Mouse (Mus musculus) gastrocnemius, postnatal 36 days (tissue): ENCODE results near the gene Fry. TPM values are rescaled to one million over a fixed set of nuclear protein-coding genes. Genes with fewer than 3 reads are reported as not detected.

ENCODE experiments used
- DNase-seq, 2 experiments: peaks; one replicate each; pipeline ENCODE4 v3.0.0; 2022
- intact Hi-C: fragments of 180-260 bp; cut with DNase I; formaldehyde crosslinking; loops from one replicate; pipeline ENCODE4 v1.15.1; 2025
- total RNA-seq, 2 experiments: library from RNA; stranded (reverse); gene quantifications; 2 replicates each; pipeline ENCODE4 v1.2.3; 2021

Fry gene
- total RNA-seq, 2 experiments from 2014 or later, result 78.8 to 85.5 TPM

DNA sequence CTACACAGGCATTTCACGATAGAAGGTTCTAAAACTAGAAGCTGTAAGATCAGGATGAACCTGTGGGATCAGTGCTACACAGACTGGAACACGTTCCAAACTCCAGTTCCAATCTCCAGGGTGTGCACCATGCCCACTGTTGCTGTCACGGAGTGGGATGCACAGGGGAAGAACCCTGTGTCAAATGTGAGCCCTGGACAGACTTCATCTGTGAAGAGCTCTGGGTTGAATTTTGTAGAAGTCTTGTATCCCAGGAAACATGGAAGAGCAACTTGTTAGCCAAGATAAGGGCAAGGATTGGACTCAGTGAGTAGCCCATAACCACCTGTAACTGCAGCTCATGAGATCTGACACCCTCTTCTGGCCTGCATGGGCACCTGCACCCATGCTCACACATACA, 246.2 kb downstream of the Fry start:
- DNase-seq, result no peak
- intact Hi-C loops, result no loop called here

DNA sequence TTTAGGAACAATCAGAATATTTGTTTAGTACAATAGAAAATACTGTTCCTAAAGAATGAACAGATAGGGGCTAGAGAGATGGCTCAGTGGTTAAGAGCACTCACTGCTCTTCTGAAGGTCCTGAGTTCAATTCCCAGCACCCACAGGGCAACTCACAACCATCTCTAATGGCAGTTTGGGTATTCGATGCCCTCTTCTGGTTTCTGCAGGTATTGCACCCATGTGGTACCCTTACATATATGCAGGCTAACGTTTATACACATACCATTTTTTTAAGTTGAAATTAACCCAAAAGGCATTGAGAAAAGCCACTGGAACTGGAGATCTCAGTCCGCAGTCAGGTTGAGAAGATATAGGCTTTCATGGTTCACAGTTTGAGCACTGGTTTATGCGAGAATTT, 248.6 kb downstream of the Fry start:
- no peak for DNase-seq
- intact Hi-C loops, result no loop called here

DNA sequence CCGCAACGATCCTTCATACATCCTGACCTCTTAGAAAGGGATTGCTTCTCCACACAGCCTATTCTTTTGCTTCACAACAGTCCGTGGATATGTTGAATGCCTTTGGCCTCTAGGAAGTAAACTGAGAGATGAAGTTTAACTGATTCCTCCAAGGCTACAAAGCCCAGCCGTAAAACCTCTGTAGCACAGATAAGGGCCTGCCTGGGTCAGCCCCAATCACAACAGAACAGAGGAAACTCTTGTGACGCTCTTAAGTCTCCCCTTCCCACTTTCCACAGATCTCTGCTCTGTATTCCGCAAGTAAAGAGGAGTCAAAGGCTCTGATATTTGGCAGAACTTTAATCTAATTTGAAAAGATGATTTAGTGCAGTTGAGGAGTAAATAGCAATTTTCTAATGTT, 251.8 kb downstream of the Fry start:
- intact Hi-C loops, result loop anchor here (10.0 kb wide), 1 partner anchor 195 kb away; no protein-coding TSS in a partner anchor

DNA sequence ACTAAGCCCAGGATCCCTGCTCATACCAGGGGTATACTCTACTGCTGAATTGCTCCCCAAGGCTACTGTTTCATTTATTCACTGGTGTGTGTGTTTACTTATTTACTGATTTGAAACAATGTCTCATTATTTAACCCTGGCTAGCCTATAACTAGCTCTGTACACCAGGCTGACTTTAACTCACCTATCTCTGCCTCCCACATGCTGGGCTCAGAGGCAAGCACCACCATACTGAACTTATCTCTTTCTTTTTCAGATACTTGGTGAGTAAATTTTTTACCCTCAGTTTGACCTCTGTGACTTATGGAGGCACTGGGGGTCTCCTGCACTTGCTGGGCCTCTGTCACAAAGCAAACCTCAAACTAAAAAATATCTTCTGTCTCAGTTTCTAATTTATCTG, 252.4 kb downstream of the Fry start:
- intact Hi-C loops, result loop anchor here (10.0 kb wide), 1 partner anchor 196 kb away; no protein-coding TSS in a partner anchor
- no peak for DNase-seq

More for the DNA sequence above, 251.8 kb downstream of the Fry start:
- DNase-seq, result no peak

DNA sequence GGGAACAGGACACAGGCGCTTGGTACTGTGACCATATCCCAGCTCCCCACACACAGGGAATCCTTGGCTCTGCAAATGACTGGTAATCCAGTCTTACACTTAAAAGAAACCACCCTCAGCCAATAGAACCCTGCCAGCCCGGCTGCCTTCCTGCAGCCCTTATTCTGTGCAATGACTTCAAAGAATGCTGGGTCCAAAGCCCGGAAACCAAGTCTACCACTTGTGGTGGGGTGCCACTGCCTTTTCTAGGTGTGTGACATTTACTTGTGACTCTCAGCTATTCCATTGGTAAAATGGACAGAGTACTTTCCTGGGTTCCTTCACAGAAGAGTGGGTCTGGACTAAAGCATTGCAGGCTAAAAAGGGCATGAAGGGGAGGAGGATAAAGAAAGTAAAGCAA, 254.5 kb downstream of the Fry start:
- DNase-seq, result no peak
- intact Hi-C loops, result loop anchor here (10.0 kb wide), 1 partner anchor 198 kb away; no protein-coding TSS in a partner anchor

DNA sequence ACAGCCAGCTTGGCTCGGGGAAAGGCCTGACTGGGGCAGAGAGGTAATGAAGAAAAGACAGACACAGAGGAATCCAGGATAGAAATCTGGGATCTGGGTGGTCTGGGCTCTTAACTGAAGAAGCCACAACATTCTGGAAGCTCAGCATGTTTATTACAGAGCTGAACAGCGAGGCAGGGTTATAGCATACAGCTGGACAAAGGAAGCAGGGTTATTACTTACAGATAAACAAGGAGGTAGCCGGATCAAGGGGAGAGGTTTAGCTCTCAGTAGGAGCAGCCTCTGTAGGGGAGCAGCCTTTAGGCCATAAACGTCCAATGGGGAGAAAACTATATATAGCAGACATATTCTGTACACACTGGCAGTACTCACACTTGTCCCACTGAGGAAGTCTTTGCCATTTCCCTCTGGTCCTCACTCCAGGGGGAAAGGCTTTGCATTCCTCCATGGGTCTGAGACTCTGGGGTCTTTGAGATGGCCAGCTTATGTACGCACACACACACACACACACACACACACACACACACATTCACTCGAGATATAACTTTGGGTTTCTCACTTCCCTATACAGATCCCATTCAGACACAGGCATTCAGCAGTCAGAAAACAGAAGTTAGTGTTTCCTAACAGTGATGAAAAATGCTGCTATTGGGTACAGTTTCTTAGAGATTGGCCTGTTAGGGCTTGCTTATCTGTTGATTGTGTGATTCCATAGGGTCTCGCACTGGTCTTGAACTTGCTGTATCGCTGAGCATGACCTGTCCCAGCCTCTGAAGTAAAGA, 256.5 kb downstream of the Fry start:
- intact Hi-C loops, result loop anchor here (10.0 kb wide), 1 partner anchor 200 kb away; no protein-coding TSS in a partner anchor
- no peak for DNase-seq

DNA sequence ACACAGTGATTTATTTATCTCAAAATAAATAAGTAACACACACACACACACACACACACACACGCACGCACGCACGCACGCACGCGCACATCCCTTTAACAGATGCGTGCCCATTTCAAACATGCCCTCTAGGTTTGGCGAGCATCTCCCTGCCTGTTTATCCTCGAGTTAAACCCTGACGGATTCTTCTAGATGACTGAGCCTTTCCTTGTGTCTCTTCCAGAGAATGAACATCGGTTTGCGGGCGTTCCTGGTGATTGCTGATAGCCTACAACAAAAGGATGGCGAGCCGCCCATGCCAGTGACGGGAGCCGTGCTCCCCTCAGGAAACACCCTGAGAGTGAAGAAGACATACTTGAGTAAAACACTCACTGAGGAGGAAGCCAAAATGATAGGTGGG, 260.1 kb downstream of the Fry start:
- intact Hi-C loops, result loop anchor here (10.0 kb wide), 1 partner anchor 204 kb away; no protein-coding TSS in a partner anchor
- no peak for DNase-seq

DNA sequence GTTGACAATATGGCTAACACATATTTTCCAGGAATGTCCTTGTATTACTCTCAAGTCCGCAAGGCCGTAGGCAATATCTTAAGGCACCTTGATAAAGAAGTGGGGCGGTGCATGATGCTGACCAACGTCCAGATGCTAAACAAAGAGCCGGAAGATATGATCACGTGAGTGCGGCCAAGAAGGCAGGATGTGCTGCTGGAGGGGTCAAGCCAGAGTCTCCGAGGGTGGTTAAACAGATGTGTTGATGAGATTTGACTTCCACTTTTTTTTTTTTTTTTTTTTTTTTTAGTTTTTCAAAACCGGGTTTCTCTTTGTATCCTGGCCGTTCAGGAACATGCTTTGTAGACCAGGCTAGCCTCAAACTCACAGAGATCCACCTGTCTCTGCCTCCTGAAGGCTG, 262.3 kb downstream of the Fry start:
- no peak for DNase-seq
- intact Hi-C loops, result no loop called here

DNA sequence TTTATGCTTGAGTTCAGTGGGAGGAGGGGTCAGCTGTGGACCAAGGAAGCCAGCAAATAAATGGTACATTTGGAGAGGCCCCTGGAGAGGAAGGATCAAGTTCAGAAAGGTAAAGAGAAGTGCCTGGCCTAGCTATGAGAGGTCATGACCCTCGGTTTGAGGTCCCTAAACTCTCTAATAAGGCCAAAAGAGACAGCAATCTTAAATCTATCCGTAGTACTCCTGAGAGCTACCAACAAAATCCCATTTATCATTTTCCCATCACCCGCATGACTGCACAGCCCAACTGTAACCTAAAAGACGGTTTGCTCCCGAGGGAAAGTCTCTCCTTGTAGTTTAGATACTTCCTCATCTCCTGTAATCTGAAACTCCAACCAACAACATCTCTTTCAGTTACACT, 264.0 kb downstream of the Fry start:
- DNase-seq, result no peak
- intact Hi-C loops, result no loop called here

DNA sequence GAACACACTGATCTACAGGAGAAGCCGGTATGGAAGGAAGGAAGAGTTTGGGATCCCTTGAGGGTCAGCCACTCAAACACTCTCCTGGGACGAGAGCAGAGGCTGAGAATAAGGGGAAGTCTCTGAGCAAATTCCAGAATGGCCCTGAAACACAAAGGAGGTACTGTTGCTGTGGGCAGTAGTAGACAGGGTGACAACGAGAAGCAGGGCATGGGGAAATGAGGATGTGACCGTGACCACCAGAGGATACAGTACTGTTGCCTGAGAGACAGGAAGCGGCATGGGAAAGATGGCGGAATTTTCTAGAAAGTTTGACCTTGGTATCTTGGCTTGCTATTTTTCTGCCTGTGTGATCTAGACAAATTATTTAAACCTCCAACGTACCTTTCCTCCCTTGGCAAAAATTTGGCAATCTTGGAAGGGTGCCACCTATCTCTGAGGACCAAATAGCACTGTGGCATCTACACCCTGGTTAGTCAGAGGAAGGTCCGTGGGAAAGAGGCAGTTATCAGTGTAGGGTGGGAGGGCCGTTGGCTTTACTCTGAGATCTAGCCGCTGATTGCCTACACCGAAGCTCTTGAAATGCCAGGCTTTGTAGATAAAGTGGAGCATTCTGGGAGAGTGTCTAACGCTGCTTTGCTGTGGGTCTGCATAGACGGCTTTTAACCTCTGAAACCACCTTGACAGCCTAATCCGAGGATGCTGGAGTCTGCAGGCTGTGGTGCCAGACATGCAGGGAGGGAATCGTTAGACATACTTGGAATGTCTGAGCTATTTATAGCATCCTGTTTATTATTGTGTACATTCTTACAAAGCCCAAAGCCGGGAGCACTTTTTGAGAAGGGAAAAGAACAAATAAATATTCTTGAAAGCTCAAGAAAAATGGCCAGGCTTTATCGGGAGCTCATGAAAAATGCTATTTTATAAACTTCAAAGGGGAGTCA, 266.1 kb downstream of the Fry start:
- no peak for DNase-seq
- intact Hi-C loops, result no loop called here

DNA sequence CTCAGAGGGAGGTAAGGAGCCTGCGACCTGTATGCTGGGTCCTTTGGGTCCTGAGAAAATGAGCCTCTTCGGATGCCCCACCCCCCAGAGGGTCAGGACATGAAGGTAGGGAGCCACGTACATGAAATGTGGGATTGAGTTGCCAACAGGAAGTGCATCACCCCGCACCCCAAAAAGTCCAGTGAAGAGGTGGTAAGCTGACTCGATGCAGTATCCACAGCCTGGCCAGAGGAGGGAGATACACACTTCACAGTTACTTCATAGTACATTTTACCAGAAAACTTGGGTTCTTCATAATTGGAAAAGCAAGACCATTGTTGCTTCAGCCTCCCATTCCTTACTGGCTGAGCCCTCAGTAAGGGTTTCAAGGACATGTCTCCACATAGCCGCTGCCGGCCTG, 266.8 kb downstream of the Fry start:
- DNase-seq, result no peak
- intact Hi-C loops, result no loop called here

DNA sequence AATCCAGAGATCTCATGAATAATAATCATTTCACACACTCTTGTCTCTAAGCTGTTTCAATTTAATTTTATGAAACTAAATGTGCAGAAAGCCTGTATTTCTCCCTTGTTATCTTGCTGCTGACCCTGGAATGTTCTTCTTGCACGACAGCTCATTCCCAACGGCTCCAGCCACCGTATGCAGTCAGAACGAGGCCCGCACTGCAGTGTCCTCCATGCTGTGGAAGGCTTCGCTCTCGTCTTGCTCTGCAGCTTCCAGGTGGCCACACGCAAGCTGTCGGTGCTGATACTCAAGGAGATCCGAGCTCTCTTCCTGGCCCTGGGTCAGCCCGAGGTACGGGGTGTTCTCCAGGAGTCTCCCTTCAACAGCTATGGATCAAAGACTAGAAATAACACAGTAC, 270.2 kb downstream of the Fry start:
- intact Hi-C loops, result no loop called here

DNA sequence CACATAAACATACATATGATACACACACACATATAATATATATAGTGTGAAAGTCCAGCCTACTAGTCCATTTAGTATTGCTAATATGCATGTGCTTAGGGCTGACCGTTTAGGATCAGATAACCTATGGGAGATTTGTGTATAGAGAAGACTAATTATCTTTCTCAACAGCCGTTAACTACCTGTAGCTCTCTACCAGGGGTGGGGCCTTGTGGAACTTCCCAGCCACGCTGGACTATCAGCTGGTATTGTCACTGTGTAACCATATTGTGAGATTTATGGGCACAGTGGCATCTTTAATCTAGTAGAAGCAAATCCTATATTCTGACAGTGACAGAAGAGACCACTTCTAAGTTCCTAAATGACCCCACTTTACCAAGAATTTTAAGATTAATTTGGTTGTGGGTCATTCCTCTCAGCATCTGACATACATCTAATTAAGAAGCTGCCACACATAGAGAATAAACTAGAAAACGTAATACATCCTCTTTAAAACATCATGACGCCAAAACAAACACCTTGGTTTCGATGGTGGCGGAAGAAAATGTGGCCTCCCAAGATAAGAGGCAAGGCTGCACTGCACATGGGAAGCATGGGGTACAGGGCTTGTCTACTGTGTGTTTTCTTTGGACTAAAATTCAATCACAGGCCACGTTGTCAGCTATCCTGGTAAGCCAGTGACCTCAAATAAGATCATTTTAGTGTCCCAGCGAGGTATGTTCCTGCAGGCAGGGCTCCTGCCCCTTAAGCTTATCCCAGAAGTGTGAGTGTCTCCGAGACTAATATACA, 271.3 kb downstream of the Fry start:
- no peak for DNase-seq
- intact Hi-C loops, result loop anchor here (5.0 kb wide), 1 partner anchor 38 kb away; no protein-coding TSS in a partner anchor

More for the DNA sequence above, 270.2 kb downstream of the Fry start:
- no peak for DNase-seq

DNA sequence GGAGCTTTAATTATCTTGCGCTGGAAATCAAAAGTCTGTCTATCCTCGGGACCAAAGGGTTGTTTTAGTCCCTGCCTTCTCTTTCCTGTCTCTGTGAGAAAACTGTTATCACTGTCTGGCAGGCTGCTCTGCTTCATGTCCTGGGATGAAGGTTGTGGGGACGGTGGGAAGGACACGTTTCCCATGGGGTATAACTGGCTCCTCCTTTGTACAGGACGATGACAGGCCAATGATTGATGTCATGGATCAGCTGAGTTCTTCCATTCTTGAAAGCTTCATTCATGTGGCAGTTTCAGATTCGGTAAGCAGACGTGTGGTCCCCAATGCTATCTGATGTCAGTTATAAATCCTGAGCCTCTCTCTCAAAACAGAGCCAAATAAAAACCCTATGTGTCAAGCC, 272.0 kb downstream of the Fry start:
- intact Hi-C loops, result loop anchor here (5.0 kb wide), 1 partner anchor 37 kb away; no protein-coding TSS in a partner anchor
- no peak for DNase-seq

DNA sequence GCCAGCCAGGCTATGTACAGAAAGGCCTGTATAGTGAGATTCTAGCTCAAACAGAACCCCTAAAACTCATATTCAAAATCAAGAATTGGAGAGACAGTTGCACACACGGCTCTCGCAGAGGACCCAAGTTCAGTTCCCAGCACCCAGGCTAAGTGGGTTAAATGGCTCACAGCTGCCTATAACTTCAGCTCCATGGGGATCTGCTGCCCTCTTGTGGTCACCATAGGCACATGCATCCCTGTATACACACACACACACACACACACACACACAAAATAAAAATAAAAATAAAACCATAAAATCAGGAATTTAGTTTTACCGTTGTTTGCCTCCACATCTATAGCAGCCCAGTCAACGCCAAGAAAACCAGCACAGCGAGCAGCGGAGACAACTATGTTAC, 276.2 kb downstream of the Fry start:
- no peak for DNase-seq
- intact Hi-C loops, result loop anchor here (5.0 kb wide), 2 partner anchors 33 to 162 kb away; no protein-coding TSS in a partner anchor

DNA sequence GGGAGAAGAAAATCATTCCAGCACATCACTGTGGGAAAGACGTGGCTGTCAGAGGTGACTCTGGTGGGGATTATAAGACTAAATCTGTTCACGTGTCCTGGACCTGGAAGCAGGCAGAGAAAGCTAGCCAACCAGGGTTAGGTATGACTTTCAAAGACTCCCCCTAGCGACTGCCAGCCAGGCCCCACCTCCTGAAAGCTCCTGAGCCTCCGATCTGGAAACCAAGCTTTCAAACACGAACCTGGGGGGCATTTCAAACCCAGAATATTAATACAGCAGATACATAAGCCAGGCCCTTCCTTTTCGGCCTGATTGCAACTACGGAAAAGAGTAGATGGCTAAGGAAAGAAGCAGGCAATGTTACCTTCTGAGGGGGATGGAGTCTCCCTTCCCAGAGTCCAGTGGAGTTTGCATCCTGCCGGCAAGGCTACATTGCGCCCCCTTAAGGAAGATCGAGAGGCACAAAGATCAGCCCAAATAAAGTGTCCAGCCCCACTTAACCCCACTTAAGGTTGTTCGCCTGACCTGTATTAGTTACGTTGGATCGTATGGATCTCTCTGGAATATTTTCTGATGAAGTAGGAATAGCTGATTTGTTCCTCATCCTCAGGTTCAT, 284.5 kb downstream of the Fry start:
- intact Hi-C loops, result loop anchor here (10.0 kb wide), 1 partner anchor 308 kb away; no protein-coding TSS in a partner anchor
- DNase-seq, result no peak

DNA sequence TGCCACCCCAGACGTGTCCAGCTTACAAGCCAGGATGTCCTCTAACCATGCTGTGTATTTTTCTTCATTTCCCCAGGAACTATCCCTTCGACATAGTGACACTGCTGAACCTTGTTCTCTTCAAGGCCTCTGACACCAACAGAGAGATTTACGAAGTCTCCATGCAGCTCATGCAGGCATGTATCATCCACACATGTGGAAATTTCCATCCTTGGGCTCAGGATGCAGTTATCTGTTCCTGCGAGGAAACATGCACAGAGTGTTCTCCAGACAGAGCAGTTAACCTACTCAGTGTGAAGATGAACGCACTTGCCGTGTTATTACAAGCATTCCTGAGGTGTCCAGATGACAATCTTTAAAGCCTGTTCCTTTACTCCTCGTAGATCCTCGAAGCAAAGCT, 286.4 kb downstream of the Fry start:
- no peak for DNase-seq
- intact Hi-C loops, result loop anchor here (10.0 kb wide), 1 partner anchor 310 kb away; no protein-coding TSS in a partner anchor

DNA sequence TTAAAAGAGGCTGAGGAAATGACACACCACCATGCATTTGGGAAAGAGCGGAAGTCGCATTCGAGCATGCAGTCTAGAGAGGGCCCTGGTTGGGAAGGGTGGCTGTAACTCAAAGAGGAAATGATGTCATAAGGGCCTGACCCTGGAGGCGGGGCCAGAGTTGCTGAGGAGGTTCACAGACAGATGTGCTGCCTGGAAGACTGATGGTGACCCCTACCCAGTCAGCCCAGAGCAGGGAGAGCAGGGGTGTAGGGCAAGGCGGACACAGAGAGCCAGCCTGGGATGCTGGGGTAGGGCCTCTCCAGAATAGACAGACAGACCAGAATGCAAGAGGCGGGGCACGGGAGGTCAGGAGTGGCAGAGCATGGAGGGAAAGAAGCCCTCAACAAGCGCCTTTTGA, 290.5 kb downstream of the Fry start:
- no peak for DNase-seq
- intact Hi-C loops, result loop anchor here (10.0 kb wide), 1 partner anchor 314 kb away; no protein-coding TSS in a partner anchor

DNA sequence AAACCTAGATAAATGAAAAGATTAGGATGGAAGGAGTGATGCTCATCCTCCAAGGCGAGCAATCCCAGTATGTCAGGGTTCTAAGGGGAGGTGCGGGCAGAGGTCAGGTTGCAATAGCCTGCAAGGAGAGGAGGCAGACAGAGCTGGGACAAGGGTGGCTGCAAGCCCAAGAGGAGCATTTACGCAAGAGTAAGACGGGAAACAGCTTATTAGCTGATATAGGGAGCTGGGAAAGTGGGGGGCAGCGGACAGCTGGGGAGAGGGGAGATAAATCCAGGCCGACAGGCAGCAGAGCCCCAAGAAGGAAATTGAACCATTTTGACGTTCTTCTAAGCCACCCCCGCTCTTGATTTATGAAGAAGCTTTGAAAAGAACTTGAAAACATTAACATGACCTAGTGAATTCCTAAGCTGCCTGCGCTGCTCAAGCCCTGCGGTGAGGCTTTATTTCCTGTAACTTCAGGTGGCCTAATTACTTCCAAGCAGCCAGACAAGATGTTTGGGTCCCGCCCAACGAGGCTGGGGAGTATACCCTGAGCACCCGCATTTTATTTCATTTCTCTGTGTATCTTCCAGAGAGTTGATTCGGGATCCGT, 291.1 kb downstream of the Fry start:
- DNase-seq, result no peak
- intact Hi-C loops, result loop anchor here (10.0 kb wide), 1 partner anchor 315 kb away; no protein-coding TSS in a partner anchor
